Mouse (Mus musculus) MEL (cell line): ENCODE results near the gene Fbxw21. TPM values are rescaled to one million over a fixed set of nuclear protein-coding genes. Genes with fewer than 3 reads are reported as not detected.

Experiments used
- DNase-seq: peaks from one replicate; pipeline ENCODE4 v3.0.0; 2011; ENCODE audit warnings: low read depth, low spot score
- H3K27ac ChIP-seq: 2 replicates; pipeline ENCODE4 v1.5.1; 2012; ENCODE audit warnings: low read depth, mild to moderate bottlenecking, control low read depth, low read length, moderate library complexity; ENCODE audit not compliant: control insufficient read depth
- H3K27me3 ChIP-seq, 2 experiments: fragments of 150-350 bp in 1 of 2; sonication (generic) in 1 of 2; 2 replicates each; pipeline ENCODE4 v1.6.1; 2012; ENCODE audit warnings: low read length in 2 of 2, mild to moderate bottlenecking in 2 of 2, improper control_type of control experiment in 1 of 2, moderate library complexity in 1 of 2; ENCODE audit not compliant: insufficient read depth in 2 of 2, control insufficient read depth in 1 of 2
- H3K36me3 ChIP-seq, 2 experiments: 2 replicates each; pipeline ENCODE4 v1.6.1; 2012 to 2014; ENCODE audit warnings: low read length in 2 of 2, improper control_type of control experiment in 1 of 2, inconsistent platforms in 1 of 2, mild to moderate bottlenecking in 1 of 2; ENCODE audit not compliant: insufficient read depth in 2 of 2, control insufficient read depth in 1 of 2
- H3K4me1 ChIP-seq, 2 experiments: fragments of 150-350 bp in 1 of 2; sonication (generic) in 1 of 2; 2 replicates each; pipeline ENCODE4 v1.6.1; 2012; ENCODE audit warnings: low read length in 2 of 2, improper control_type of control experiment in 1 of 2, mild to moderate bottlenecking in 1 of 2; ENCODE audit not compliant: insufficient read depth in 2 of 2, control insufficient read depth in 1 of 2
- H3K4me3 ChIP-seq, 2 experiments: fragments of 150-350 bp in 1 of 2; sonication (generic) in 1 of 2; 2 replicates each; pipeline ENCODE4 v1.5.1; 2012; ENCODE audit warnings: low read depth in 2 of 2, low read length in 2 of 2, mild to moderate bottlenecking in 2 of 2, moderate library complexity in 2 of 2, control low read depth in 1 of 2, improper control_type of control experiment in 1 of 2; ENCODE audit not compliant: control insufficient read depth in 1 of 2, insufficient read depth in 1 of 2
- H3K79me2 ChIP-seq: 2 replicates; pipeline ENCODE4 v1.6.1; 2012; ENCODE audit warnings: mild to moderate bottlenecking, low read length, moderate library complexity; ENCODE audit not compliant: control insufficient read depth, poor library complexity, insufficient read depth
- H3K9ac ChIP-seq: 2 replicates; pipeline ENCODE4 v1.6.1; 2012; ENCODE audit warnings: low read depth, mild to moderate bottlenecking, control low read depth, low read length, moderate library complexity; ENCODE audit not compliant: control insufficient read depth, poor library complexity, severe bottlenecking
- H3K9me3 ChIP-seq: fragments of 150-350 bp; sonication (generic); replicated peaks from 2 replicates; pipeline ENCODE4 v1.6.1; 2012; ENCODE audit warnings: mild to moderate bottlenecking, low read length, improper control_type of control experiment, moderate library complexity; ENCODE audit not compliant: insufficient read depth
- E2F4 ChIP-seq: IDR thresholded peaks from 2 replicates; pipeline ENCODE4 v1.6.1; 2011; ENCODE audit warnings: low read depth, low read length, improper control_type of control experiment, borderline replicate concordance
- EP300 ChIP-seq, 2 experiments: IDR thresholded peaks; 2 replicates each; pipeline ENCODE4 v1.6.1; 2011; ENCODE audit warnings: improper control_type of control experiment in 2 of 2, low read length in 2 of 2, low read depth in 1 of 2, mild to moderate bottlenecking in 1 of 2
- GABPA ChIP-seq: IDR thresholded peaks from 2 replicates; pipeline ENCODE4 v1.6.1; 2012; ENCODE audit warnings: low read depth, mild to moderate bottlenecking, inconsistent platforms, low read length, improper control_type of control experiment, moderate library complexity
- JUND ChIP-seq: IDR thresholded peaks from 2 replicates; pipeline ENCODE4 v1.6.1; 2011; ENCODE audit warnings: low read depth, mild to moderate bottlenecking, improper control_type of control experiment, low read length
- MAZ ChIP-seq: IDR thresholded peaks from 2 replicates; pipeline ENCODE4 v1.6.1; 2012; ENCODE audit warnings: low read depth, mild to moderate bottlenecking, inconsistent platforms, low read length, improper control_type of control experiment
- MYB ChIP-seq: IDR thresholded peaks from 2 replicates; pipeline ENCODE4 v1.6.1; 2011; ENCODE audit warnings: mild to moderate bottlenecking, low read depth, low read length, improper control_type of control experiment
- POLR2A ChIP-seq, 2 experiments: IDR thresholded peaks; 2 replicates each; pipeline ENCODE4 v1.6.1; 2011 to 2012; ENCODE audit warnings: low read length in 2 of 2, mild to moderate bottlenecking in 2 of 2, control low read depth in 1 of 2, improper control_type of control experiment in 1 of 2, low read depth in 1 of 2, moderate library complexity in 1 of 2; ENCODE audit not compliant: control insufficient read depth in 1 of 2, insufficient read depth in 1 of 2, poor library complexity in 1 of 2
- POLR2AphosphoS2 ChIP-seq: IDR thresholded peaks from 2 replicates; pipeline ENCODE4 v1.6.1; 2011; ENCODE audit warnings: low read length, improper control_type of control experiment
- POLR2AphosphoS5 ChIP-seq: IDR thresholded peaks from 2 replicates; pipeline ENCODE4 v1.6.1; 2012; ENCODE audit warnings: low read depth, borderline replicate concordance, mild to moderate bottlenecking, inconsistent platforms, low read length, moderate library complexity, mixed read lengths
- RCOR1 ChIP-seq: IDR thresholded peaks from 2 replicates; pipeline ENCODE4 v1.6.1; 2012; ENCODE audit warnings: low read depth, mild to moderate bottlenecking, inconsistent platforms, low read length, improper control_type of control experiment
- TBP ChIP-seq: IDR thresholded peaks from 2 replicates; pipeline ENCODE4 v1.8.0; 2011; ENCODE audit warnings: low read depth, low read length, improper control_type of control experiment
- TCF12 ChIP-seq: IDR thresholded peaks from 2 replicates; pipeline ENCODE4 v1.6.1; 2014; ENCODE audit warnings: low read depth, mild to moderate bottlenecking, inconsistent platforms, low read length, improper control_type of control experiment, moderate library complexity
- USF1 ChIP-seq: IDR thresholded peaks from 2 replicates; pipeline ENCODE4 v1.6.1; 2014; ENCODE audit warnings: low read depth, mild to moderate bottlenecking, inconsistent platforms, low read length, improper control_type of control experiment, moderate library complexity
- USF2 ChIP-seq, 2 experiments: IDR thresholded peaks; 2 replicates each; pipeline ENCODE4 v1.6.1; 2011 to 2012; ENCODE audit warnings: improper control_type of control experiment in 2 of 2, low read length in 2 of 2, borderline replicate concordance in 1 of 2, inconsistent platforms in 1 of 2, low read depth in 1 of 2, mild to moderate bottlenecking in 1 of 2; ENCODE audit not compliant: insufficient read depth in 1 of 2
- ZC3H11A ChIP-seq: IDR thresholded peaks from 2 replicates; pipeline ENCODE4 v1.6.1; 2012; ENCODE audit warnings: low read depth, mild to moderate bottlenecking, inconsistent platforms, low read length, improper control_type of control experiment
- ZKSCAN1 ChIP-seq: IDR thresholded peaks from 2 replicates; pipeline ENCODE4 v1.6.1; 2012; ENCODE audit warnings: low read depth, mild to moderate bottlenecking, inconsistent platforms, low read length, improper control_type of control experiment, moderate library complexity
- ZMIZ1 ChIP-seq: IDR thresholded peaks from 2 replicates; pipeline ENCODE4 v1.6.1; 2012; ENCODE audit warnings: low read depth, mild to moderate bottlenecking, inconsistent platforms, low read length, improper control_type of control experiment, moderate library complexity
- ZNF384 ChIP-seq: IDR thresholded peaks from 2 replicates; pipeline ENCODE4 v1.6.1; 2012; ENCODE audit warnings: low read depth, mild to moderate bottlenecking, inconsistent platforms, low read length, improper control_type of control experiment
- polyA plus RNA-seq, 2 experiments: library from polyadenylated mRNA; stranded (reverse) in 1 of 2; unstranded in 1 of 2; fragments of >175 nt in 1 of 2; fragments of >200 nt in 1 of 2; gene quantifications; 2 replicates each; pipeline versions ENCODE4 v1.2.1 to v1.2.4; 2012; ENCODE audit warnings: low replicate concordance in 2 of 2, low read depth in 1 of 2; ENCODE audit not compliant: insufficient read length in 2 of 2, insufficient read depth in 1 of 2, missing spikeins in 1 of 2
- total RNA-seq: library from RNA; depleted of rRNA; stranded (reverse); fragments of 300-350 nt; gene quantifications from 2 replicates; pipeline ENCODE4 v1.2.3, GENCODE M21; 2012

Fbxw21 gene
- total and polyA plus RNA-seq, 3 experiments: not detected

DNA sequence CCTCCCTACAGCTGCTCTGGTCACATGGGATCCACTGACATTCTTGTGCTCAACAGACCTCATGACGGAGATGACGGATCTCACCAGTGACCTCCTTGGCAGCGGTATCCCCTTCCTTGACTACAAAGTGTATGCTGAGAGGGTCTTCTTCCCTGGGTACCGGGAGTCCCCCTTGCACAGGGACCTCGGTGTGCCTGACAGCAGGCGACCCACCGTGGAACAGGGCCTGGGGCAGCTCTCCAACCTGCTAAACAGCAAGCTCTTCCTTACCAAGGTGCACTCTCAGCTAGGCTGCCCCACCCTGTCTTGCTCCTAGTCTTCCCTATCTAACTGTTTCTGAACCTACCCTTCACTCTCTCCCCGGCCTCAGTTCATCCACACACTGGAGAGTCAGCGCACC, 50.2 kb downstream of the Fbxw21 start:
- Histone ChIP-seq H3K36me3 (no peaks in the 10 kb centered on the region), H3K9ac (no peak overlapping the region), H3K27ac (no peak overlapping the region), H3K9me3 (no peaks in the 10 kb centered on the region), H3K79me2 (no peaks in the 10 kb centered on the region), H3K4me3 (no peak overlapping the region), H3K4me1 (no peaks in the 10 kb centered on the region), H3K27me3 (no peaks in the 10 kb centered on the region; a peak in 1 of 4 replicates)
- DNase-seq: no peak
- TF ChIP-seq EP300 (IDR thresholded peaks at IDR 0.05; ENCODE audit: low read depth in 1 of 2, low read length in 2 of 2) (no peak), POLR2AphosphoS5 (no peak), ZMIZ1 (no peak), RCOR1 (no peak), GABPA (no peak), ZNF384 (no peak)

DNA sequence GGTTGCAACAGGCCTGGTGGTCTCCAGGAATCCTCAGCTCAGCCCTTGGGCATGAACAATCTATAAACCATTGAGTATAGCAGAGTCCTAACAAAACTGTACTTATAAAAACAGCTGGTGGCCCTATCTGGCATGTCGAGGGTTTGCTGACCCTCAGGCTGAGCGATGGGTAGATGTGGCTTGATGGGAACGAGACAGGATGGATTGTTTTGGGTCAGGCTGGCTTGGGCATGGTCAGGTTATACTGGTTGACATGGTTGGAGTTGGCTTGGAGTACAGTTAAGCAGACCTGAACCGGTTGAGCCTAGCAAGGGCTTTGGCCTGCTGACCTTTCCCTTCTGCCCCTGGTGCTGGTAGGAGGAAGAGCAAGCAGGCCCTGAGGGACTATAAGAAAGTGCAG, 50.7 kb downstream of the Fbxw21 start:
- Histone ChIP-seq H3K79me2 (no peaks in the 10 kb centered on the region), H3K4me1 (no peaks in the 10 kb centered on the region), H3K27ac (no peak overlapping the region), H3K9ac (no peak overlapping the region), H3K27me3 (no peaks in the 10 kb centered on the region; a peak in 1 of 4 replicates), H3K9me3 (no peaks in the 10 kb centered on the region), H3K36me3 (no peaks in the 10 kb centered on the region), H3K4me3 (no peak overlapping the region)
- no peak for DNase-seq
- TF ChIP-seq ZMIZ1 (no peak), USF2 (IDR thresholded peaks at IDR 0.05; ENCODE audit: borderline replicate concordance in 1 of 2, insufficient read depth in 1 of 2, low read depth in 1 of 2, low read length in 2 of 2) (no peak), POLR2A (IDR thresholded peaks at IDR 0.05; ENCODE audit: control insufficient read depth in 1 of 2, insufficient read depth in 1 of 2, low read depth in 1 of 2, low read length in 2 of 2, poor library complexity in 1 of 2) (no peak), ZKSCAN1 (no peak), MYB (no peak), ZC3H11A (no peak), USF1 (no peak)

DNA sequence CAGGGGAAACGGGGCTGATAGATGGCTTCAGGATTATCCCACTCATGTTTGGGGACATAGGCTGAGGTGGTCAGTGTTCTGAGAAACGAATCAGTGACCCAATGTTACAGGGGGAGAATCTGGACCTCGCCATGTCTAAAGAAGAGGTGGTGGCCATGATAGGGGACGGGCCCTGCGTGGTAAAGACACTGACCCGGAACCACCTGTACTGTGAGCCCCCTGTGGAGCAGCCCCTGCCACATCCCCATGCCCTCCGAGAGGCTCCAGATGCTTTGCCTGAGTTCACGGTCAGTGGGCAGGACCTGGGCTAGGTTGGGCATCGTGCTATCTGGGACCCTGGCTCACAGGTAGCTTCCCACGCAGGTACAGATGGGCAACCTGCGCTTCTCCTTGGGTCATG, 51.6 kb downstream of the Fbxw21 start:
- Histone ChIP-seq H3K79me2 (no peaks in the 10 kb centered on the region), H3K4me1 (no peaks in the 10 kb centered on the region), H3K36me3 (no peaks in the 10 kb centered on the region), H3K9me3 (no peaks in the 10 kb centered on the region), H3K27me3 (no peaks in the 10 kb centered on the region; a peak in 1 of 4 replicates), H3K9ac (no peak overlapping the region), H3K4me3 (no peak overlapping the region), H3K27ac (no peak overlapping the region)
- DNase-seq: no peak
- no peak for TF ChIP-seq USF1
- no peak for TF ChIP-seq E2F4
- TF ChIP-seq JUND: no peak
- no peak for TF ChIP-seq MAZ
- no peak for TF ChIP-seq TCF12
- no peak for TF ChIP-seq TBP
- TF ChIP-seq POLR2AphosphoS2: no peak
